Mouse (Mus musculus): ENCODE measurements around the gene Wipi2.

GRCm38 (mm10) chr5:142650390-142650789, 22.9 kb downstream of the Wipi2 start:
- no peak for TF ChIP-seq CTCF (IDR thresholded peaks at IDR 0.05; ENCODE audit: insufficient read depth, low read length)
- TF ChIP-seq POLR2A (IDR thresholded peaks at IDR 0.05; ENCODE audit: borderline replicate concordance, extremely low read depth, low read depth, low read length) = no peak

Data from lung, adult 2 months (tissue).